Comparison of ENCODE assay signal across 14 mouse cellular contexts in the genomic region with DNA sequence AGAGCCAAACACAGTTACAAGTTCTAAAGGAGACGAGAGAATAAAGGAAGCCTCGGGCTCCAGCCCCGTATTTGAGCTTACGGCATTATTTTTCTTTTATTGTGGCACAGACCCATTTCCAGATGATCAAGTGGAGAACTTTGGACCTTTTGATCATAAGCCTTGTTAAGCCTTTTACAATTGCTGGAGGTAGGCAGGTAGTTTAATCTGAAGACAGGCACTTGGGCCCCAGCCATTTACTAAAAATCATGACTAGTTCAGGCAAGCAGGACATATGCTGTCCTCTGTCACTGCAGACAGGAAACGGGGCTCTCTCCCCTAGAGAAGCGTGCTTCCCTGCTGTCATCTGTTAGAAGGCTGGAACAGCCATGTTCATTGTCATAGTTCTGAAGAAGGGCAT.
"Had no signal": no experiment of that assay in that cellular context is flagged by ENCODE, and none has a peak within 500 bp of the region (broad histone marks: within the 10 kb centered on the region; RNA-seq: fewer than 3 reads in every experiment).

No protein-coding gene starts in this region.

- ATAC-seq: liver, postnatal 0 days; midbrain, embryonic 16.5 days had no signal

- H3K4me2 ChIP-seq: limb, embryonic 12.5 days; liver, embryonic 13.5 days; lung, embryonic 15.5 days; midbrain, embryonic 12.5 days; stomach, embryonic 15.5 days had no signal

- H3K9me3 ChIP-seq: limb, embryonic 12.5 days; liver, embryonic 13.5 days; lung, embryonic 15.5 days; midbrain, embryonic 12.5 days; stomach, embryonic 15.5 days had no signal

- H3K27ac ChIP-seq: limb, embryonic 12.5 days; liver, embryonic 13.5 days; lung, embryonic 15.5 days; macrophage; midbrain, embryonic 12.5 days; stomach, embryonic 15.5 days had no signal

- H3K4me1 ChIP-seq: liver, embryonic 13.5 days; lung, embryonic 15.5 days; midbrain, embryonic 12.5 days; stomach, embryonic 15.5 days had no signal

- H3K4me3 ChIP-seq: limb, embryonic 12.5 days; liver, embryonic 13.5 days; lung, embryonic 15.5 days; midbrain, embryonic 12.5 days; stomach, embryonic 15.5 days had no signal

- DNase-seq: kidney, postnatal 25 days; liver; liver, embryonic 13.5 days; liver, postnatal 0 days; lung, postnatal 14 days; right cerebral cortex, adult 18-20 months; thymus, adult 2 months; thymus, postnatal 25 days had no signal

- H3K36me3 ChIP-seq: limb, embryonic 12.5 days; liver, embryonic 13.5 days; lung, embryonic 15.5 days; midbrain, embryonic 12.5 days; stomach, embryonic 15.5 days had no signal

- H3K27me3 ChIP-seq: liver, embryonic 13.5 days; lung, embryonic 15.5 days; midbrain, embryonic 12.5 days; stomach, embryonic 15.5 days had no signal

- H3K9ac ChIP-seq: limb, embryonic 12.5 days; liver, embryonic 13.5 days; liver, postnatal 0 days; lung, embryonic 15.5 days; midbrain, embryonic 12.5 days; stomach, embryonic 15.5 days had no signal
